Mouse (Mus musculus) right cerebral cortex, postnatal 36 days (tissue): ENCODE data around the gene Rmnd5b.
"Not testable (repeated sequence)": the region's sequence is repeated elsewhere in the genome, so short reads cannot be mapped to it uniquely, and the experiment has no call there.

Experiments used
- DNase-seq, 2 experiments: peaks; one replicate each; pipeline ENCODE4 v3.0.0; 2022; ENCODE audit warnings: low spot score in 2 of 2, mixed read lengths in 1 of 2

The Rmnd5b gene

GRCm38 (mm10) chr11:51635525-51636322, at the start of gene Rmnd5b:
Gene Rmnd5b (minus strand): TSS chr11:51635896.
- peak; percentile 94 to 96 for DNase-seq

- DNase-seq = no peak
Measured at GRCm38 (mm10) chr11:51681976-51682374, 46.3 kb upstream of the Rmnd5b start.

- peak; percentile 59 to 63 for DNase-seq
Measured at GRCm38 (mm10) chr11:51681324-51681975, 45.8 kb upstream of the Rmnd5b start.

GRCm38 (mm10) chr11:51679466-51679865, 43.8 kb upstream of the Rmnd5b start:
- no peak for DNase-seq

- DNase-seq = no peak
Measured at GRCm38 (mm10) chr11:51677737-51678418, 42.2 kb upstream of the Rmnd5b start.

GRCm38 (mm10) chr11:51675386-51675785, 39.7 kb upstream of the Rmnd5b start:
- no peak for DNase-seq

GRCm38 (mm10) chr11:51673291-51673690, 37.6 kb upstream of the Rmnd5b start:
- DNase-seq = no peak

GRCm38 (mm10) chr11:51671376-51671775, 35.7 kb upstream of the Rmnd5b start:
- DNase-seq = no peak

GRCm38 (mm10) chr11:51670846-51671245, 35.1 kb upstream of the Rmnd5b start:
- no peak for DNase-seq

GRCm38 (mm10) chr11:51664747-51665146, 29.1 kb upstream of the Rmnd5b start:
- not testable (repeated sequence) for DNase-seq

GRCm38 (mm10) chr11:51662632-51663031, 26.9 kb upstream of the Rmnd5b start:
- no peak for DNase-seq

GRCm38 (mm10) chr11:51661867-51662365, 26.2 kb upstream of the Rmnd5b start:
- DNase-seq = no peak

- no peak for DNase-seq
Measured at GRCm38 (mm10) chr11:51658705-51659104, 23.0 kb upstream of the Rmnd5b start.

GRCm38 (mm10) chr11:51658291-51658690, 22.6 kb upstream of the Rmnd5b start:
- no peak for DNase-seq

- DNase-seq = no peak
Measured at GRCm38 (mm10) chr11:51656798-51657521, 21.3 kb upstream of the Rmnd5b start.

- no peak for DNase-seq
Measured at GRCm38 (mm10) chr11:51654891-51655290, 19.2 kb upstream of the Rmnd5b start.

- no peak for DNase-seq
Measured at GRCm38 (mm10) chr11:51653736-51654135, 18.0 kb upstream of the Rmnd5b start.

- no peak for DNase-seq
Measured at GRCm38 (mm10) chr11:51652889-51653418, 17.3 kb upstream of the Rmnd5b start.

- no peak for DNase-seq
Measured at GRCm38 (mm10) chr11:51650691-51651515, 15.2 kb upstream of the Rmnd5b start, which contains the start of the genes N4bp3 and D930048N14Rik. Gene N4bp3 (minus strand): TSS chr11:51650842. Gene D930048N14Rik (plus strand): TSS chr11:51650954.

GRCm38 (mm10) chr11:51650261-51650660, 14.6 kb upstream of the Rmnd5b start:
- DNase-seq = no peak

GRCm38 (mm10) chr11:51649889-51650199, 14.1 kb upstream of the Rmnd5b start:
- DNase-seq = no peak
